Mouse (Mus musculus) gastrocnemius, postnatal 10 days (tissue): ENCODE results near the gene Vmn1r195. TPM values are rescaled to one million over a fixed set of nuclear protein-coding genes. Genes with fewer than 3 reads are reported as not detected.
"Not testable (repeated sequence)": the region's sequence is repeated elsewhere in the genome, so short reads cannot be mapped to it uniquely, and the experiment has no call there.

Source experiments
- DNase-seq: peaks from one replicate; pipeline ENCODE4 v3.0.0; 2021; ENCODE audit warnings: mixed read lengths
- long read RNA-seq, 2 experiments: library from polyadenylated mRNA; stranded (forward); transcript quantifications; one replicate each; pipeline ENCODE4 v2.0.0; 2021
- total RNA-seq, 2 experiments: library from RNA; stranded (reverse); gene quantifications; 2 replicates each; pipeline ENCODE4 v1.2.3; 2021

The Vmn1r195 gene
- total RNA-seq, result not detected
- long read RNA-seq, experiment 1, result 0 reads
- long read RNA-seq, experiment 2, result 0 reads

DNA sequence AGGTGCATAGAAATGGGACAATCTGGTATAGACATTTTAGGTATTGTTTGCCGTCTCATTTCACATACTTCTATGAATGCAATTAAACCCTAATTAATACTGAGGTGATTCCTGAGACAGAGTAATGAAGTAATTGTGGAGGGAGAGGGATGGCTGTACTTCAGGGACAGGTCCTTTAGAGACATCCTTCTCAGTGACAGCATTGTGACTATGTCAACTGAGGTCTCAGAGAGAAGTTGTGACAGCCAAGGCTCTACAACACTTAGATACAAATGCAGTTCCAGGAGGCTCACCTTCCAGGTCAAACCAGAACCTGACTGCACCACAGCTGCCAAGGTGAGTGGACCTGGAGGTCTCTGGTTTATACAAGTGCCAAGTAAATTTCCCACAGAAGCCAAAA lies at the start of gene Vmn1r195:
TSS of gene Vmn1r195 (plus strand) at position 301 of the 400 bp plus-strand sequence.
- not testable (repeated sequence) for DNase-seq

DNA sequence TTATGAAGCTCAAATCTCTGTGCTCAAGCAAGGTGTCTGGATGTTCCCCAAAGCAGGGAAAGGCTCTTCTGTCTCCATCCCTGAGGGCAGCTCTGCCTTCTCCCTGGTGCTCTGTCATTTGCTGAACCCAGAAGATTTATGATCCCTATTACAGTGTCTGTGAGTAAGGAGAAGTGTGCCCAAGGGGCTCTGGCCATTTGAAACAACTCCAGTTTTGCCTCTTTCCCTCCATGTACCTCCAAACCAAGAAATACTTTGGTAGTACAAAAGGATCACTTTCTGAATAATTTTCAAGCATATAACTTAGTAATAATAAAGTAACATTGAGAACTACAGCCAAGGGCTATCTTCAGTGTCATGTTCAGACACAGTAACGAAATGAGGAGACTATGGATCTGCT lies 47.3 kb upstream of the Vmn1r195 start, which contains the start of gene Vmn1r193:
TSS of gene Vmn1r193 (minus strand) at position 101 of the 400 bp plus-strand sequence.
- not testable (repeated sequence) for DNase-seq

DNA sequence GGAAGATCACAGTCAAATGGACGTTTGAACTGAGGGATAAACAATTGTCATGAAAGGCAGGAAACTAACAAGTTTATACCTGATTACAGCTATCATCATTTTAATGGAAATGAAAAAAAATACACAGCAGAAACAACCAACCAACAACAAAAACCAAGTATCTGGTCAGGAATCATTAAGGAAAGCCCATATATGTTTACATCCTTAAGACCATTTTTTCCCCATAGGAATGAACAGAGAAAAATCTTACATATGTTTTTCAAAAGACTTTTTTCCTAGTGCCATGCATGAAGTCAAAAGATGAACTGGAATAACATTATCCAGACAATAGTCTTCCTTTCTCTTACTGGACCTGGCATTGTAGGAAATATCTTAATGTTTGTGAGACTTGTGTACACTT lies 26.4 kb upstream of the Vmn1r195 start, which contains the start of gene Vmn1r194:
TSS of gene Vmn1r194 (plus strand) at position 301 of the 400 bp plus-strand sequence.
- no peak for DNase-seq

DNA sequence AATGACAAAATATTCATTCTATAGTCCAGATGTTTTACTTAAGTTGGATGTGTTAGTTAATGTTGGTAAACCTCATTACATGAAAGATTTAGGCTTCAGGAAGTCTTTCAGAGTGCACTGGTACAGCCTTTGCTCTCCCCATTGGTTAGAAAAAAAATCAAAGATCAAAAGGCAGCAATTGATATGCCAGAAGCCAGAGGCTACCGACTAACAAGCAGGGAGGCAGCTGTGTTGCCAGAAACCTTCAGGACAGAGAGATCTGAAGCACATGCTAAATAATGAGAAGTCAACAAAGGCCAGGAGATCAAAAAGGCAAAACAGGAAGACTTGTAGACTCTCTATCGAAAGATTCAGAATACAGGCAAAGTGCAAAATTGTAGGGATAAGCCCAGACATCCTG lies 1.4 kb downstream of the Vmn1r195 start:
- DNase-seq, result no peak

DNA sequence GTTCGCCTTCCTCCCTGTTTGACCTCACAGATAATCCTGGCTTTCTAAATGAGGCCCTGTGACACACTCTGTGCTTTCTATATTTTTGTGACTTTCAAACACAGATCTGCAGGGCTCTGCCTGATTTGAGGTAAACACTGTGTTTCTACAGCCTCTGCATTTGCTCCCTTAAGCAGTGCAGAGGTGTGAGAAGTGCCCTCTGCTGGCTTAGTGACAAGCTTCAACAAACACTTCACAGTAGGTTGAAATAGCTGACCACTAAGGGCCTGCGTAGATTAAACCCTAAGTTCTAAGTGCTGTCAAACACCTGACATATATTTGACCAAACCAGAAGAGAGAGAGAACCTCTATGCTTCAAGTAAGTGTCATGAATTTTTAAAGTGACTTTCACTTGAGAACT lies 14.3 kb downstream of the Vmn1r195 start:
- no peak for DNase-seq

DNA sequence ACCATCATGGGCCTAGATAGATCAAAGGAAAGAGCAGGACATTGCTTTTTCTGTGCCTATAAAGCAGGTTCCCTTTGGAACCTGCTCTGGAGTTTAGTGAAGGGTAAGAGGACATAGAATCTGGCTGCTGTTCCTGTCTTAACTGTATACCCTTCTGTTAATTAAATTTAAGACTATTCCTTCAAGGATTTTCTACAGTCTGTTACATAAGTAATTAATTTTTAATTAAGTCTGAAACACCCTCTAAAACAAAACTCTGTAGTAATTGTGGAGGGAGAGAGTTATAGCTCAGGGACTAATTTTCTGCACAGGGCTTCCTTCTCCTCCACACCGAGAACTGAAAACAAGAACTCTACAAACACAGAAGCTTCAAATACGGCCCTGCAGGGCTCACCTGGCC lies 19.3 kb downstream of the Vmn1r195 start, which contains the start of gene Vmn1r196:
TSS of gene Vmn1r196 (plus strand) at position 301 of the 400 bp plus-strand sequence.
- no peak for DNase-seq

DNA sequence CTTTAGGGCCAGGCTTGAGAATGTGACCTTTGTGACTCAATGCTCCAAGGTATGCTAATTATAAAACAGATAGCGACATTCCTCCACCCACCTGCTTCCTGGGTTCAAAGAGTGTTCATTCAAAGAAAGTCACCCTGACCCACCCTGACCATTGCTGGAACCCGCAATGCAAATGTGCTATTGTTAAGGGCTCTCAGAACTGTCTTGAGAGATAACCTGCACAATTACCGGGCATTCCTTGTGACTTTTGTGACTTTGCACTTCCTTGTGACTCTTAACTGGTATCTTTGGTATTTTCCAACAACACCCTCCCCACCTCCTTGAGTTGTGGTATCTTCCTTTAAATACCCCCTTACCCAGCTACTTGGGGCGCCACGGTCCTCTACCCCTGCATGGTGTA lies 37.8 kb downstream of the Vmn1r195 start:
- not testable (repeated sequence) for DNase-seq

DNA sequence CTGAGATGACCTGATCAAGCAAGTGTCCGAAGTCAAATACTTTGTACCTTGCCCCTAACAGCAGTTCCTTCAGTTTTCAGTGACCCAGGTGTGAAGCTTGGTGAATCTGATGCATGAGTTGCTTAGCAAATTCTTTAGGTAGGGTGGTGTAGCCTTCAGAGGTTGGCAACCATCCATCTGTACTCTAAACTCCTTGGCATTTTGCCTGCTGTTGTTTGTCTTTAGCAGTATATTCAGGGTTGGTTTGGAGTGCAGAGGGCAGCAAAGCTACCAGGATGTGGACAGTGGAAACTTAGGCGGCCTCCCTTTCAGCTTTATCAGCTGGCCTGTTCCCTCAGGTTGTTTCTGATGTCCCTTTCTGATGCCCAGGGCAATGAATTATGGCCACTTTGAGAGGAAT lies 45.0 kb downstream of the Vmn1r195 start:
- DNase-seq, result no peak

DNA sequence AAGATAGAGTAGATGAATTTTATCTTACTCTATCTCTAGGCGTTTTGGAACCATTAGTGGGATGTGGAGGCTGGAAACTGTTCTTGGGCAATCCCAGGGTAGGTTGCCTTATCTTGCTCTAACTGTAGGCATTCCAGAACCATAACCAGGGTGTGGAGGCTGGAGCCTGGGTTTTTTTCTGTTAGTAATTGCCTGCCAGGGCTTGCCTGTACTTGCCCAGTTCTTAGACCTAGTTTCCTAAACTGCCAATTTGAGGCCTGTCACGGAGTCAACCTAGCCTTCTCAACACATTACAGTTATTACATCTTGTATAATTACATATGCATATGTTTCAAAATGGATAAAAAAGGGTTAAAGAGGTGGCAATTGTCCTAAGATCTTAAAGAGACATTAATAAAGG lies 47.0 kb downstream of the Vmn1r195 start:
- DNase-seq, result no peak

DNA sequence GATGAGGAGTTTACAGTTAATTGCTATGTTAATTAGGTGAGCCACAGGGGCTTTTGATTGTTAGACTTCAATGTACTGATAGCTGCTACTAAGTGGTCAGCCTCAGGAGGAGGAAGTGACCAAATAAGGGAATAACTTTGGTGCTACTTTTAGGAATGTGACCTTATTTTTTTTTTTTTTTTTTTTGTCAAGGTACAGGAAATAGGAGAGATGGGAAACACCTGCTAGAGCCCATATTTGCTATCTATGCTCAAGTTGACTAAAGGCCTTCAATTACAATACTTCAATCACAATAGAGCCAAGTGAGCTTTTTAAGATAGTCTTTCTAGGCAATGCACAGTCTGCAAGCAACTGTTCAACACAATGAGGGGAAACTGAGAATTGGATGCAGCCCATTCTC lies 49.8 kb downstream of the Vmn1r195 start:
- no peak for DNase-seq

DNA sequence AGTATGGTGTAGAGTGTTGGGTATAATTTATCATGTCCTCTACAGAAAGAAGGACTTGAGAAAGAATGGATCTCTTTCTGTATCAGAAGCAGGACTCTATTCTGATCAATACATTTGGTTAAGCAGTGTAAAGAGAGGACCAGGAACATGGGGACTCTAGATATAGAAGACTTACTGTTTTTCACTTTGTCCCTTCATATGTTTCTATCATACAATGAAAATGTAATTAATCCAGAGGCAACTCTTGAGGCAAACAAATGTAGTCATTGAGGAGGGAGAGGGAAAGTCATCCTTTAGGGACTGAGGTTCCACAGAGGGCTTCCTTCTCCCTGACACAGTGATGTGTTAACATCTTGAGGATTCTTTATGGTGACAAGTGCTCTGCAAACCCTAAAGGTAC lies 54.0 kb downstream of the Vmn1r195 start, which contains the start of gene Vmn1r197:
TSS of gene Vmn1r197 (plus strand) at position 301 of the 400 bp plus-strand sequence.
- no peak for DNase-seq

Other genes starting within 250 kb of the Vmn1r195 start
- gene Hist1h2ah, start 235.0 kb upstream of the Vmn1r195 start, total RNA-seq, result 100 to 1,000 TPM; 171 to 199 TPM
- gene Hist1h2bk, start 234.7 kb upstream of the Vmn1r195 start, total RNA-seq, result 100 to 1,000 TPM; 209 to 249 TPM
- 10 to 100 TPM; 77.9 to 89.2 TPM for gene Hist1h4i, start 229.2 kb upstream of the Vmn1r195 start, total RNA-seq
- 100 to 1,000 TPM; 133 to 135 TPM for gene Hist1h2ag, start 227.6 kb upstream of the Vmn1r195 start, total RNA-seq
- 100 to 1,000 TPM; 117 to 122 TPM for gene Hist1h2bj, start 227.3 kb upstream of the Vmn1r195 start, total RNA-seq
- not detected for gene Vmn1r188, start 186.1 kb upstream of the Vmn1r195 start, total RNA-seq
- not detected for gene Vmn1r189, start 164.7 kb upstream of the Vmn1r195 start, total RNA-seq
- not detected for gene Vmn1r191, start 86.6 kb upstream of the Vmn1r195 start, total RNA-seq
- gene Vmn1r192, start 79.4 kb upstream of the Vmn1r195 start, total RNA-seq, result not detected
- gene Vmn1r193, start 47.4 kb upstream of the Vmn1r195 start, total RNA-seq, result not detected
- not detected for gene Vmn1r194, start 26.3 kb upstream of the Vmn1r195 start, total RNA-seq
- not detected for gene Vmn1r196, start 19.4 kb downstream of the Vmn1r195 start, total RNA-seq
- not detected for gene Vmn1r197, start 54.1 kb downstream of the Vmn1r195 start, total RNA-seq
- not detected for gene Vmn1r198, start 79.8 kb downstream of the Vmn1r195 start, total RNA-seq
- gene Vmn1r199, start 109.3 kb downstream of the Vmn1r195 start, total RNA-seq, result not detected
- not detected for gene Vmn1r200, start 119.9 kb downstream of the Vmn1r195 start, total RNA-seq
- not detected for gene Vmn1r201, start 201.4 kb downstream of the Vmn1r195 start, total RNA-seq
- under 1 TPM in 1 of 2 experiments, not detected in 1; 0.05 TPM for gene Vmn1r202, start 234.9 kb downstream of the Vmn1r195 start, total RNA-seq
- not detected for gene Vmn1r203, start 247.6 kb downstream of the Vmn1r195 start, total RNA-seq